Mouse (Mus musculus) hindbrain, embryonic 16.5 days (tissue): Measurements from ENCODE around the gene Slc19a3. TPM values are rescaled to one million over a fixed set of nuclear protein-coding genes. Genes with fewer than 3 reads are reported as not detected.
A peak's percentile ranks its signal among the peaks of the same experiment; 100 is the strongest.

Source experiments
- ATAC-seq: fragments of 200-750 bp; cut with Nextera tagmentation; 2 replicates; pipeline ENCODE4 v1.8.0; 2017; ENCODE audit warnings: moderate TSS enrichment, moderate library complexity
- H3K27ac ChIP-seq: fragments of 300-500 bp; sonication (generic); 2 replicates; pipeline ENCODE4 v1.5.1; 2014; ENCODE audit warnings: low read depth, mild to moderate bottlenecking, control low read depth, low read length, moderate library complexity
- H3K27me3 ChIP-seq: fragments of 300-500 bp; sonication (generic); replicated peaks from 2 replicates; pipeline ENCODE4 v1.6.1; 2014; ENCODE audit warnings: low read length; ENCODE audit not compliant: control insufficient read depth, insufficient read depth
- H3K36me3 ChIP-seq: fragments of 300-500 bp; sonication (generic); 2 replicates; pipeline ENCODE4 v1.6.1; 2014; ENCODE audit warnings: mild to moderate bottlenecking, low read length, moderate library complexity, mixed read lengths; ENCODE audit not compliant: control insufficient read depth, insufficient read depth
- H3K4me1 ChIP-seq: fragments of 300-500 bp; sonication (generic); 2 replicates; pipeline ENCODE4 v1.6.1; 2014; ENCODE audit warnings: low read depth, low read length; ENCODE audit not compliant: control insufficient read depth, insufficient read depth
- H3K4me2 ChIP-seq: fragments of 300-500 bp; sonication (generic); 2 replicates; pipeline ENCODE4 v1.6.1; 2014; ENCODE audit warnings: mild to moderate bottlenecking, low read length, control low read depth, moderate library complexity
- H3K4me3 ChIP-seq: fragments of 300-500 bp; sonication (generic); 2 replicates; pipeline ENCODE4 v1.5.1; 2014; ENCODE audit warnings: mild to moderate bottlenecking, low read length, control low read depth, moderate library complexity
- H3K9ac ChIP-seq: fragments of 300-500 bp; sonication (generic); 2 replicates; pipeline ENCODE4 v1.6.1; 2014; ENCODE audit warnings: low read depth, mild to moderate bottlenecking, control low read depth, low read length, moderate library complexity
- H3K9me3 ChIP-seq: fragments of 300-500 bp; sonication (generic); 2 replicates; pipeline ENCODE4 v1.6.1; 2014; ENCODE audit warnings: mild to moderate bottlenecking, low read length, moderate library complexity; ENCODE audit not compliant: control insufficient read depth
- WGBS: fragments of 180-500 bp; shearing (Covaris S2); extraction: QIAGEN DNeasy Blood & Tissue Kit; methylation state at CpG from one replicate; pipeline ENCODE4 v1.1.7; 2014; 5-methylcytosine and 5-hydroxymethylcytosine counted together
- polyA plus RNA-seq: library from polyadenylated mRNA; unstranded; fragments of >200 nt; fragmentation: Nextera tagmentation; extraction: Ambion mirVana; gene quantifications from 2 replicates; pipeline ENCODE4 v1.2.1, GENCODE M21; 2015

Gene Slc19a3
- polyA plus RNA-seq, 1 experiment from 2014 or later = 1.6 TPM

GRCm38 (mm10) chr1:83059278-83059677, 21.0 kb upstream of the Slc19a3 start, which contains the start of gene A030005K14Rik:
A030005K14Rik (minus strand) TSS chr1:83059378.
- Histone ChIP-seq H3K36me3 (no peaks in the 10 kb centered on the region), H3K4me3 (no peak within 1 kb of the TSS), H3K27ac (no peak within 1 kb of the TSS), H3K9ac (no peak within 1 kb of the TSS), H3K27me3 (no peaks in the 10 kb centered on the region), H3K4me2 (no peak within 1 kb of the TSS), H3K4me1 (no peaks in the 10 kb centered on the region), H3K9me3 (no peaks in the 10 kb centered on the region)
- WGBS = 93% methylated on average over 9 of the region's 9 CpGs
- ATAC-seq = no peak

DNA sequence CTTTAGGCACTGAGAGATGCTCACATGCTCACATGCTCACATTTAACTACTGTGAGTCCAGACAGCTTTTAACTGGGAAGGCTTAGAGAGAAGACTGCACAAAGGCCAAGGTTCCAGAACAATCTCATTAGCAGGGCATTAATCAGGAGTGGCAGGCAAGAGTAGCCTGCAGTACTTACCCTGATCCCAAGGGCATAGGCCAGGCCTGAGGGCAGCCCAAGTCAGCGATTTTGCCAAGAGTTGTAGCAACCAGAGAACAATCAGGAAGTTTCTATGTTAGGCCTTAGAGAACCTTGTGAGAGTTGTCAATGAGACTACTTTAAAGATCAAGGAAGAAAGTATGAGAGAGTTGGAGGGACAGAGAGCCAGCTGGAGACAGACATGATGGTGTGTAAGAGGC, 20.2 kb upstream of the Slc19a3 start:
- no peak for ATAC-seq
- Histone ChIP-seq H3K4me3 (no peak overlapping the region), H3K27me3 (no peaks in the 10 kb centered on the region), H3K4me1 (no peaks in the 10 kb centered on the region), H3K9me3 (no peaks in the 10 kb centered on the region), H3K27ac (no peak overlapping the region), H3K4me2 (no peak overlapping the region), H3K36me3 (no peaks in the 10 kb centered on the region), H3K9ac (no peak overlapping the region)
- WGBS = 62% methylated on average over 1 of the region's 1 CpGs

- no peak within 1 kb of the TSS for H3K9ac ChIP-seq
- H3K36me3 ChIP-seq = no peaks in the 10 kb centered on the region
- WGBS = 81% methylated on average over 4 of the region's 5 CpGs
- no peak within 1 kb of the TSS for H3K27ac ChIP-seq
- no peak for ATAC-seq
- no peak within 1 kb of the TSS for H3K4me3 ChIP-seq
- H3K27me3 ChIP-seq = no peaks in the 10 kb centered on the region
- no peaks in the 10 kb centered on the region for H3K9me3 ChIP-seq
- no peak within 1 kb of the TSS for H3K4me2 ChIP-seq
- no peaks in the 10 kb centered on the region for H3K4me1 ChIP-seq
Observed at GRCm38 (mm10) chr1:83044882-83045427, 6.7 kb upstream of the Slc19a3 start, which contains the start of gene Gm47969. Gm47969 (plus strand) TSS chr1:83044932.

- no peak for ATAC-seq
- WGBS = 92% methylated on average over 2 of the region's 2 CpGs
- Histone ChIP-seq H3K4me3 (no peak within 1 kb of the TSS), H3K9me3 (no peaks in the 10 kb centered on the region), H3K27me3 (no peaks in the 10 kb centered on the region), H3K4me1 (no peaks in the 10 kb centered on the region), H3K27ac (no peak within 1 kb of the TSS), H3K4me2 (no peak within 1 kb of the TSS), H3K9ac (no peak within 1 kb of the TSS), H3K36me3 (no peaks in the 10 kb centered on the region)
Observed at GRCm38 (mm10) chr1:83042380-83042779, 4.1 kb upstream of the Slc19a3 start, which contains the start of gene Krtap28-10. Krtap28-10 (minus strand) TSS chr1:83042480.

DNA sequence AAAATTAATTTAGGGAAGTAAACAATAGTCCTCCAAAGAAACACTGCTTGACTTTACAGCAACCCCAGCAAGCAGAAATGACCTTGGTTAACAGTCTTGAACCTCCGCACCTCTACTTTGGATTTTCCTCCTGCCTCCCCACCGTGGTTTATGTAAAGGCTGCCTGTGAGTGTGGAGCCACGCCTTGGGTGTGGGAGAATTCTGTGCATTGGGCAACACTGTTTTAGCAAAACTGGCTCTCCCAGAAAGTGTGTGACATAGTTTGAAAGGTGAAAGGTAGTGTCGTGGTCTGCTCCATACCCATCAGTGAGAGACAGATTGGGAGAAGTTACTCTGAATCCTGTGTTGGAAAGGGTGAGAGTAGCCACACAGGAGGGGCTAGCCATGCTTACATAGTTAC, 832 bp upstream of the Slc19a3 start:
- Histone ChIP-seq H3K9ac (no peak overlapping the region), H3K4me1 (no peaks in the 10 kb centered on the region), H3K4me3 (no peak overlapping the region), H3K4me2 (no peak overlapping the region), H3K27me3 (no peaks in the 10 kb centered on the region), H3K27ac (no peak overlapping the region), H3K9me3 (no peaks in the 10 kb centered on the region), H3K36me3 (no peaks in the 10 kb centered on the region)
- no peak for ATAC-seq
- 78% methylated on average over 4 of the region's 4 CpGs for WGBS

DNA sequence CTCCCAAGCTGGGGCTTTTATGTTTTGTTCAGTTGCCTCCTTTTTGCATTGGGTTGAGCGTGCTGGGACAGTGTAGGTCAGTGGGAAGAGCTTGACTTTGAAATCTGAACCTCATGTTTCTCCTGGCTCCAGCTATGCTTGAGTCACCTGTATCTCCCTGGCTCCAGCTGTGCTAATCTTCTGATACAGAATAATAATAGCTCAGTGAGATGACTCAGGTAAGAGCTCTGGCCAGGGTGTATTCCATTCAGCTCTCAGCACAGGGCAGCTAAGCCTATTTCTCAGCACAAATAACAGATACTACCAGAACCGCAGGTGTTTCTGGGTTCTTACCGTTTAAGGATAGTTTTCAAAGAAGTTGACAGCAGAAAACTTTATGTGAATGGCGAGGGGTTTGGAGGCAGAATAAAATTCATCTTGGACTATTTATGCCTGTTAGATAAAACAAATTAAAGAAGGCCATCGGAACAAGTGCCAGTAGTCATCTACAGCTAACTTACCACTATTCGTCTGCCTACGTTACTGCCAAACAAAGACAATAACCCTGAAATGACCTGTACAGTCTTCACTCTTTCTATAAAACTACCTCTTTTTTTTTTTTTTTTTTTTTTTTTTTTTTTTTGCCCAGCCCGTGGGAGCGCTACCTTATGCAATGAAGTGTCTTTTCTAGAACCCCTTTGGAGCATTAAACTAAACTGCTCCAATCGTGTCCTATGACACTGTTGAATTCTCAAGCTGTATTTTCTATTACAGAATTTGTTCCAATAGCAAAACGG, 1.2 kb downstream of the Slc19a3 start:
- 70% methylated on average over 11 of the region's 11 CpGs for WGBS
- no peak for ATAC-seq
- H3K4me3 ChIP-seq = no peak overlapping the region

DNA sequence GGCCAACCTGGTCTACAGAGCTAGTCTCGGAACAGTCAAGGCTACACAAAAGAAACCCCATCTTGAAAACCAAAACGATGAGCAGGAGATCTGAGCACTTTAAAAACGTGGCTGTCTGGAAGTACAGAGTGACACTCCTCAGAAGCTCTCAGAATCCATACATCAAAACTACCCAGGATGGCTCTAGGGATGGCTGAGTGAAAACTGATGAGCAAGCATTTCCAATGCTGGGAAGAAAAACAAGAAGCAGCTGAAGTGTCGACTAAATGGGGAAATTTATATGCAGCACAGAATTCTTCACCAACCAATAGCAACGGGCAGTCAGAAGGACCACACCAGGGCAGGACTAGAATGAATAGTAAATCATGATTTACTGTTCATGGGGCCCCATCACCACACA, 3.7 kb downstream of the Slc19a3 start:
- Histone ChIP-seq H3K4me1 (no peaks in the 10 kb centered on the region), H3K9ac (no peak overlapping the region), H3K9me3 (no peaks in the 10 kb centered on the region), H3K4me3 (no peak overlapping the region), H3K4me2 (no peak overlapping the region), H3K27me3 (no peaks in the 10 kb centered on the region), H3K36me3 (no peaks in the 10 kb centered on the region), H3K27ac (no peak overlapping the region)
- 66% methylated on average over 5 of the region's 5 CpGs for WGBS
- no peak for ATAC-seq

More for the DNA sequence above, 1.2 kb downstream of the Slc19a3 start:
- no peaks in the 10 kb centered on the region for H3K36me3 ChIP-seq
- H3K9me3 ChIP-seq = no peaks in the 10 kb centered on the region
- H3K27me3 ChIP-seq = no peaks in the 10 kb centered on the region
- no peak overlapping the region for H3K27ac ChIP-seq
- H3K4me2 ChIP-seq = peak overlapping the region; percentile 85; the same call in 1 of the 2 replicates
- no peaks in the 10 kb centered on the region for H3K4me1 ChIP-seq
- H3K9ac ChIP-seq = no peak overlapping the region

DNA sequence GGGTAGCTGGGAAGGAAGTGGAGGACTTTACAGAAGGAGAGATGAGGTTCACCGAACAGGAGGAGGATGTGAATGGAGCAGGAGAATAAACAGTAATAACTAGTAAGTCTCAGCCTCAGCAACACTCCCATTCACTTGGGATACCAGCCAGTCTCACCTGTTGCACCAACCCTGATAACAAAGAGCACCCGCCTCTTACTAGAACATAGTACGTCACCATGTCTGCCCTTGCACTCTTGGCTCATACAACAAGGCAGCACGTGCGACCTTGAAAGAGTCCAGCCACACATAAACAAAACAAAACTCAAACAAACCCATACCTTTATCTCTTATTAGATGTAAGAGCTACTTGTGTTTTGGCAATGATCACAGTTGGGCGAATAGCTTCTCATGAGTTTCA, 5.7 kb downstream of the Slc19a3 start:
- Histone ChIP-seq H3K4me1 (no peaks in the 10 kb centered on the region), H3K9me3 (no peaks in the 10 kb centered on the region), H3K4me2 (no peak overlapping the region), H3K4me3 (no peak overlapping the region), H3K27ac (no peak overlapping the region), H3K36me3 (no peaks in the 10 kb centered on the region), H3K9ac (no peak overlapping the region), H3K27me3 (no peaks in the 10 kb centered on the region)
- WGBS = 95% methylated on average over 6 of the region's 6 CpGs
- ATAC-seq = no peak

GRCm38 (mm10) chr1:83031950-83032349, 6.3 kb downstream of the Slc19a3 start:
- WGBS = 65% methylated on average over 1 of the region's 1 CpGs
- no peak overlapping the region for H3K27ac ChIP-seq
- no peaks in the 10 kb centered on the region for H3K27me3 ChIP-seq
- no peak overlapping the region for H3K4me3 ChIP-seq
- ATAC-seq = no peak
- H3K9me3 ChIP-seq = no peaks in the 10 kb centered on the region
- no peaks in the 10 kb centered on the region for H3K36me3 ChIP-seq
- H3K4me1 ChIP-seq = no peaks in the 10 kb centered on the region
- H3K9ac ChIP-seq = no peak overlapping the region
- H3K4me2 ChIP-seq = no peak overlapping the region
